Mouse (Mus musculus): ENCODE measurements around the gene Elmo3. TPM values are rescaled to one million over a fixed set of nuclear protein-coding genes. Genes with fewer than 3 reads are reported as not detected.

Gene Elmo3
- total RNA-seq, 2 experiments from 2014 or later: 3.7 to 7.8 TPM

DNA sequence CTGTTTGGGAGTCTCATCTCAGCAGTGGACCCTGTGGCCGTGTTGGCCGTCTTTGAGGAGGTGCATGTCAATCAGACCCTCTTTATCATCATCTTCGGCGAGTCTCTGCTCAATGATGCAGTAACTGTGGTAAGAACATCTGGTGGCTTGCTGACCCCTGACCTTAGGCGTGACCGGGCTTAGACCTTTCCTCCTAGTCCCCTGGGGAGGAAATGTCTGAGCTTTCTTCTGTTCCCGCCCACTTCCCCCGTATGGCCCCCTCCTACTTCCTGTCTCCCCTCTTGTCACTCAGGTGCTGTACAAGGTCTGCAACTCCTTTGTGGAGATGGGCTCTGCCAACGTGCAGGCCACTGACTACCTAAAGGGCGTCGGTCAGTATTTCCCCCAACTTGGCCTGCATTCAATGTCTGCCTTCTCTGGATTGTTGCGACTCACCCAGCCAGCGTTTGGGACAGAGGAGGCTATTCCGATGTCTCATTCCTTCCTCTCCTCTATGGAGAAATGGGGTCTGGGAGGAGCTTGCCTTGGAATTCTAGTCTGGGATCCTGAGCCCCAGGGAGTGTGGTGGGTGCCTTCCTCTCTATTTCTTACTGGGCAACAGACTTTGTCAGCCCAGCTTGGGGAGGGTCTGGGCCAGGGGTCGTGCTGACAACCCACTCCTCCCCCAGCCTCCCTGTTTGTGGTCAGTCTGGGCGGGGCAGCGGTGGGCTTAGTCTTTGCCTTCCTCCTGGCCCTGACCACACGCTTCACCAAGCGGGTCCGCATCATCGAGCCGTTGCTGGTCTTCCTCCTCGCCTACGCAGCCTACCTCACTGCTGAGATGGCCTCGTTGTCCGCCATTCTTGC lies 50.0 kb downstream of the Elmo3 start:
- DNase-seq: peak in 1 of 2 experiments; percentile 40

DNA sequence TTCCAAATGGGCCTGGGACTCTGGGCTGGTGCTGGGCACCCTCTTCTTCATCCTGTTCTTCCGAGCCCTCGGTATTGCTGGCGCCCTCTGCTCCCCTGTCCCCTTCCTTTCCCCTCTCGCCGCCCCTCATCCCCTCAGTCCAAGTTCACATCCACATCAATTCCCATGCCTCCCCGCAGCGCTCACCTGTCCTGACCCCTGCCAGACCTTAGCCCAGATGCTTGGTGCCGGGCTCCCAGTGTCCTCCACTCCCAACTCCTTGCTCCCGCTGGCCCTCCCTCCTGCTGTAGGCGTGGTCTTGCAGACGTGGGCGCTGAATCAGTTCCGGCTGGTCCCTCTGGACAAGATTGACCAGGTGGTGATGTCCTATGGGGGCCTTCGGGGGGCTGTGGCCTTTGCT lies 51.3 kb downstream of the Elmo3 start:
- DNase-seq: no peak

DNA sequence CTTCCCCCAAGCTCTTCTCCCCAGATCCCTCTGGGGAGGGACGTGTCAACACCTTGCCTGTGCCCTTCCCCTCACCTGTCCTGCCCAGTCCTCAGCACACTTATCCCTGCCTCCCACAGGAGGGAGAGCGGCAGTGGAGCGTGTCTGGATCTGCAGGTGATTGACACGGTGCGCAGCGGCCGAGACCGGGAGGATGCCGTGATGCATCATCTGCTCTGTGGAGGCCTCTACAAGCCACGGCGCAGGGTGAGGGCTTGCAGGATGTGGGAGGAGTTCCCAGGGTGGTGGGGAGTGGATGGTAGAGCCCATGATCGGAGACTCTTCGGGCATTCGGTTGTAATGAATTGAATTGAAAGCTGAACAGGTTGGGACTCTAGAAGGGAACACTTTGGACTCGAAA lies 53.8 kb downstream of the Elmo3 start:
- no peak for DNase-seq

DNA sequence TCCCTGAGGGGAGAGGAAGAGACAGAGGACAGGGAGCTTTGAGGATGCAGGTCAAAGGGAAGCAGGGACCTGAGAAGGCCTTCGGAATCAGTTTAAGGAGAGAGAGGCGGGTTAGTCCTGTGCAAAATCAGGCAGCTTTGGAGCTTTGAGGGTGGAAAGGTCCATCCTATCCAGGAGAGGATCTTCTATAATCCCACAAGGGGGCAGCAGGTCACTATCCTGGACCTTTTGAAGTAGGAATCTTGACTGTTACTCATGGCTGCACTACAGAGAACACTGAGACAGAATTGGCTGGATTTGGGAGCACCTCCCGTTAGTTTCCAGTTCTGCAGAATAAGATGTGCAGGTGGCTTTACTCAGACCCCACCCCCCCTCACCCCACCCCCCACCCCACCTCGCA lies 54.2 kb downstream of the Elmo3 start:
- no peak for DNase-seq

Small RNA genes lying within 50 kb of the gene (microRNA-seq; reads per million reads assigned to microRNA genes)
- gene Gm27320 (not detected), gene Mir328 (2,689 reads per million, percentile 89 among the genes with 10 or more reads in this experiment)

Other genes starting within 250 kb of the Elmo3 start
- under 1 TPM in 1 of 2 experiments, not detected in 1; 0.73 TPM for gene Ces3b, start 221.8 kb upstream of the Elmo3 start, total RNA-seq (2021)
- gene Ces4a, start 173.8 kb upstream of the Elmo3 start, total RNA-seq (2021): not detected
- gene Cbfb, start 134.9 kb upstream of the Elmo3 start, total RNA-seq (2021): 100 to 1,000 TPM in 1 of 2 experiments, 10 to 100 TPM in 1; 74.1 to 104 TPM
- 10 to 100 TPM; 23.7 to 27.2 TPM for gene D230025D16Rik, start 80.5 kb upstream of the Elmo3 start, total RNA-seq (2021)
- 1 to 10 TPM; 2.7 to 3.0 TPM for gene B3gnt9, start 50.4 kb upstream of the Elmo3 start, total RNA-seq (2021)
- gene Tradd, start 41.0 kb upstream of the Elmo3 start, total RNA-seq (2021): 10 to 100 TPM; 15.3 to 17.9 TPM
- 1 to 10 TPM; 3.3 to 3.6 TPM for gene Fbxl8, start 41.0 kb upstream of the Elmo3 start, total RNA-seq (2021)
- gene Hsf4, start 35.8 kb upstream of the Elmo3 start, total RNA-seq (2021): 1 to 10 TPM; 1.3 to 1.6 TPM
- 1 to 10 TPM; 5.5 TPM for gene Nol3, start 29.5 kb upstream of the Elmo3 start, total RNA-seq (2021)
- 1 to 10 TPM; 2.4 to 2.8 TPM for gene 4931428F04Rik, start 15.7 kb upstream of the Elmo3 start, total RNA-seq (2021)
- 10 to 100 TPM; 19.8 to 22.0 TPM for gene Exoc3l, start 9.5 kb upstream of the Elmo3 start, total RNA-seq (2021)
- gene E2f4, start 7.9 kb upstream of the Elmo3 start, total RNA-seq (2021): 10 to 100 TPM; 36.6 to 49.5 TPM
- 1 to 10 TPM; 3.4 to 6.1 TPM for gene Lrrc29, start 20.7 kb downstream of the Elmo3 start, total RNA-seq (2021)
- 10 to 100 TPM; 61.5 to 67.0 TPM for gene Tmem208, start 20.8 kb downstream of the Elmo3 start, total RNA-seq (2021)
- gene Fhod1, start 42.4 kb downstream of the Elmo3 start, total RNA-seq (2021): 10 to 100 TPM; 11.9 to 14.4 TPM
- gene Slc9a5, start 43.2 kb downstream of the Elmo3 start, total RNA-seq (2021): under 1 TPM; 0.76 to 0.99 TPM
- 1 to 10 TPM in 1 of 2 experiments, under 1 TPM in 1; 0.23 to 1.4 TPM for gene Plekhg4, start 67.7 kb downstream of the Elmo3 start, total RNA-seq (2021)
- not detected for gene Kctd19, start 107.9 kb downstream of the Elmo3 start, total RNA-seq (2021)
- 1 to 10 TPM; 2.4 to 2.8 TPM for gene Lrrc36, start 108.0 kb downstream of the Elmo3 start, total RNA-seq (2021)
- gene Tppp3, start 165.9 kb downstream of the Elmo3 start, total RNA-seq (2021): 10 to 100 TPM; 23.6 to 36.2 TPM
- 10 to 100 TPM; 16.0 to 17.7 TPM for gene Zdhhc1, start 191.3 kb downstream of the Elmo3 start, total RNA-seq (2021)
- under 1 TPM; 0.23 to 0.66 TPM for gene Hsd11b2, start 213.2 kb downstream of the Elmo3 start, total RNA-seq (2021)

Data from adrenal gland, postnatal 36 days (tissue).